Mouse (Mus musculus): ENCODE measurements around the gene Abcc6. TPM values are rescaled to one million over a fixed set of nuclear protein-coding genes. Genes with fewer than 3 reads are reported as not detected.

Abcc6 gene
- polyA plus RNA-seq, 1 experiment = 25.5 TPM

GRCm38 (mm10) chr7:46009578-46009977 is 20.5 kb downstream of the Abcc6 start:
- no peak overlapping the region for H3K27ac ChIP-seq (ENCODE audit: insufficient read depth, low read depth, low read length)
- no peaks in the 10 kb centered on the region for H3K27me3 ChIP-seq (ENCODE audit: control insufficient read depth, insufficient read depth, low read length)
- no peak overlapping the region for H3K4me3 ChIP-seq (ENCODE audit: low read depth, low read length)
- WGBS = 21% methylated on average over 5 of the region's 5 CpGs
- peak; percentile 47; the same call in 1 of the 2 replicates for TF ChIP-seq CTCF (IDR thresholded peaks at IDR 0.05; ENCODE audit: extremely low read depth, insufficient read length, insufficient replicate concordance, low read depth, low read length)
- no peak for TF ChIP-seq POLR2A (IDR thresholded peaks at IDR 0.05; ENCODE audit: low read depth, low read length)
- H3K4me1 ChIP-seq (ENCODE audit: control insufficient read depth, insufficient read depth, insufficient read length, low read length) = peaks cover 4% of the 10 kb centered on the region
- no peaks in the 10 kb centered on the region for H3K36me3 ChIP-seq (ENCODE audit: control insufficient read depth, insufficient read depth, low read length)

- Histone ChIP-seq H3K27me3 (ENCODE audit: control insufficient read depth, insufficient read depth, low read length) (no peaks in the 10 kb centered on the region), H3K27ac (ENCODE audit: insufficient read depth, low read depth, low read length) (no peak overlapping the region), H3K36me3 (ENCODE audit: control insufficient read depth, insufficient read depth, low read length) (no peaks in the 10 kb centered on the region), H3K4me1 (ENCODE audit: control insufficient read depth, insufficient read depth, insufficient read length, low read length) (no peaks in the 10 kb centered on the region), H3K4me3 (ENCODE audit: low read depth, low read length) (no peak overlapping the region)
- WGBS = 45% methylated on average over 4 of the region's 4 CpGs
- TF ChIP-seq CTCF (IDR thresholded peaks at IDR 0.05; ENCODE audit: extremely low read depth, insufficient read length, insufficient replicate concordance, low read depth, low read length) = no peak
- TF ChIP-seq POLR2A (IDR thresholded peaks at IDR 0.05; ENCODE audit: low read depth, low read length) = no peak
Measured at GRCm38 (mm10) chr7:46002748-46003147, 27.4 kb downstream of the Abcc6 start.

GRCm38 (mm10) chr7:46000577-46000976 is 29.5 kb downstream of the Abcc6 start:
- no peak for TF ChIP-seq POLR2A (IDR thresholded peaks at IDR 0.05; ENCODE audit: low read depth, low read length)
- no peak for TF ChIP-seq CTCF (IDR thresholded peaks at IDR 0.05; ENCODE audit: extremely low read depth, insufficient read length, insufficient replicate concordance, low read depth, low read length)
- 97% methylated on average over 4 of the region's 4 CpGs for WGBS
- Histone ChIP-seq H3K36me3 (ENCODE audit: control insufficient read depth, insufficient read depth, low read length) (no peaks in the 10 kb centered on the region), H3K27ac (ENCODE audit: insufficient read depth, low read depth, low read length) (no peak overlapping the region), H3K4me3 (ENCODE audit: low read depth, low read length) (no peak overlapping the region), H3K27me3 (ENCODE audit: control insufficient read depth, insufficient read depth, low read length) (no peaks in the 10 kb centered on the region), H3K4me1 (ENCODE audit: control insufficient read depth, insufficient read depth, insufficient read length, low read length) (no peaks in the 10 kb centered on the region)

- 74% methylated on average over 8 of the region's 8 CpGs for WGBS
- TF ChIP-seq POLR2A (IDR thresholded peaks at IDR 0.05; ENCODE audit: low read depth, low read length) (no peak), CTCF (IDR thresholded peaks at IDR 0.05; ENCODE audit: extremely low read depth, insufficient read length, insufficient replicate concordance, low read depth, low read length) (no peak)
- Histone ChIP-seq H3K4me1 (ENCODE audit: control insufficient read depth, insufficient read depth, insufficient read length, low read length) (no peaks in the 10 kb centered on the region), H3K4me3 (ENCODE audit: low read depth, low read length) (no peak overlapping the region), H3K27ac (ENCODE audit: insufficient read depth, low read depth, low read length) (no peak overlapping the region), H3K36me3 (ENCODE audit: control insufficient read depth, insufficient read depth, low read length) (no peaks in the 10 kb centered on the region; the same call in 1 of the 2 replicates), H3K27me3 (ENCODE audit: control insufficient read depth, insufficient read depth, low read length) (no peaks in the 10 kb centered on the region)
Measured at GRCm38 (mm10) chr7:45992470-45992869, 37.6 kb downstream of the Abcc6 start.

GRCm38 (mm10) chr7:45988344-45988743 is 41.8 kb downstream of the Abcc6 start:
- no peak for TF ChIP-seq POLR2A (IDR thresholded peaks at IDR 0.05; ENCODE audit: low read depth, low read length)
- TF ChIP-seq CTCF (IDR thresholded peaks at IDR 0.05; ENCODE audit: extremely low read depth, insufficient read length, insufficient replicate concordance, low read depth, low read length) = no peak
- 64% methylated on average over 1 of the region's 1 CpGs for WGBS
- no peak overlapping the region for H3K4me3 ChIP-seq (ENCODE audit: low read depth, low read length)

GRCm38 (mm10) chr7:45986893-45987292 is 43.2 kb downstream of the Abcc6 start:
- Histone ChIP-seq H3K4me3 (ENCODE audit: low read depth, low read length) (no peak overlapping the region), H3K4me1 (ENCODE audit: control insufficient read depth, insufficient read depth, insufficient read length, low read length) (no peaks in the 10 kb centered on the region), H3K27ac (ENCODE audit: insufficient read depth, low read depth, low read length) (no peak overlapping the region), H3K27me3 (ENCODE audit: control insufficient read depth, insufficient read depth, low read length) (no peaks in the 10 kb centered on the region), H3K36me3 (ENCODE audit: control insufficient read depth, insufficient read depth, low read length) (no peaks in the 10 kb centered on the region)
- 84% methylated on average over 6 of the region's 6 CpGs for WGBS
- TF ChIP-seq CTCF (IDR thresholded peaks at IDR 0.05; ENCODE audit: extremely low read depth, insufficient read length, insufficient replicate concordance, low read depth, low read length) (no peak), POLR2A (IDR thresholded peaks at IDR 0.05; ENCODE audit: low read depth, low read length) (no peak)

More at GRCm38 (mm10) chr7:45988344-45988743, 41.8 kb downstream of the Abcc6 start:
- Histone ChIP-seq H3K4me1 (ENCODE audit: control insufficient read depth, insufficient read depth, insufficient read length, low read length) (no peaks in the 10 kb centered on the region), H3K27me3 (ENCODE audit: control insufficient read depth, insufficient read depth, low read length) (no peaks in the 10 kb centered on the region), H3K36me3 (ENCODE audit: control insufficient read depth, insufficient read depth, low read length) (no peaks in the 10 kb centered on the region), H3K27ac (ENCODE audit: insufficient read depth, low read depth, low read length) (no peak overlapping the region)

GRCm38 (mm10) chr7:45981612-45982011 is 48.5 kb downstream of the Abcc6 start:
- H3K27ac ChIP-seq (ENCODE audit: insufficient read depth, low read depth, low read length) = no peak overlapping the region
- H3K4me3 ChIP-seq (ENCODE audit: low read depth, low read length) = no peak overlapping the region
- H3K36me3 ChIP-seq (ENCODE audit: control insufficient read depth, insufficient read depth, low read length) = no peaks in the 10 kb centered on the region
- TF ChIP-seq POLR2A (IDR thresholded peaks at IDR 0.05; ENCODE audit: low read depth, low read length) = no peak
- no peak for TF ChIP-seq CTCF (IDR thresholded peaks at IDR 0.05; ENCODE audit: extremely low read depth, insufficient read length, insufficient replicate concordance, low read depth, low read length)
- no peaks in the 10 kb centered on the region for H3K4me1 ChIP-seq (ENCODE audit: control insufficient read depth, insufficient read depth, insufficient read length, low read length)
- 86% methylated on average over 5 of the region's 5 CpGs for WGBS
- H3K27me3 ChIP-seq (ENCODE audit: control insufficient read depth, insufficient read depth, low read length) = no peaks in the 10 kb centered on the region
